Mouse (Mus musculus) CD4-positive helper T cell, adult 2 months (primary cell): ENCODE measurements at regions not wholly inside any gene's neighbourhood (a gene's known extent, or its start where the extent isn't known, plus 50 kb on each side); places are given as distances from the start of the nearest gene placed in this dataset.

Experiments used
- DNase-seq: peaks from one replicate; pipeline ENCODE4 v3.0.0-alpha.2; 2012; ENCODE audit warnings: low read depth, missing footprints, low spot score

DNA sequence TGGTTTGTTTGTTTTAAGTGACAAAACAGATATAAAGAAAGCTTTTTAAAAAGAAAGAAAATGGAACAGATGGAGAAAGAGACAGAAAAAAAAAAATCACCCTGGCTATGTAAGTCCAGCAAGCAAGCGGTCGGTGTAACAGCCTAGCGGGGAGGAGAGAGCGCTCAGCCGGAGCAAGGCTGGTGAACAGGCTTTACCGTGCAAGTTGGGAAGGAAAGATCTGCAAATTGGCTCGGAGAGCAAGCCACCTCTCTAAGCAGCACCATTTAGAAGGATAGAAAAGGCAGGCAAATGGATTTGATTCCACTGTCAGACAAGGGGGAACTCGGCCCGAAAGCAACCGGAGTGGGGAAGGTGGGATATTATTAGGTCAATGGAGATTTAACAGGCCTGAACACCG, 59.9 kb upstream of the Ppp2r5c start:
- DNase-seq = no peak

DNA sequence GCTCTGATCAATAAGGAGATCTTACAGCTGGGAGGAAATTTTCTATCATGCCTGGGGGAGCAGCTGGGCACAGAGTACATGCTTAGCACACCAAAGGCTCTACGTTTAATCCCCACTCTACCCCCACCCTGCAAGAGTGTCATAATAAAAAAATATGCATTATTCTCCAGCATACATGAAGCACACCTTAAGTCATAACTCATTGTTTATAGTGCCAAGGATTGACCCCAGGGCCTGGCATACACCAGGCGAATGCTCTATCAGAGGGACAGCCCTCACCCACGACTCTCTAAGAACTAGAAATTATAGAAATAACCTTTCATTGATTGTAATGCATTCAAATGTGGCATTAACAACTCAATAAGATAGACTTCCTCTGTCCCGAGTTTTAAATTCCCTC, 59.4 kb upstream of the Ppp2r5c start:
- no peak for DNase-seq

DNA sequence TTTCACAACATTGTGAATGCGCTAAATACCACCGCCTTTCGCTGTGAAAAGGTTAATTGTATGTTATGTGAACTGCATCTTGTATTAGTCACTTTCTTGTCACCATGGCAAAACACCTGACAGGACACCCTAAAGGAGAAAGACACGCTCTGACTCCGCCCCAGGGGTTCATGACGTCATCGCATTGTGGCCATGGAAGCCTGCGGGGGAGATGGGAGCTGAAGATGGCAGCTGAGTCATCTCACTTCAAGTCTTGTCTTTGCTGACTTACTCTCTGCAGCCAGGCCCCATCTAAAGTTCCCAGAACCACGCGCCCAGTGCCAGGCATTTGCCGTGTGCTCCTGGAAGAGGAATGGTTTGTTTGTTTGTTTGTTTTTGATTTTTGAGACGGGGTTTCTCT, 57.5 kb upstream of the Ppp2r5c start:
- DNase-seq = peak; percentile 83

DNA sequence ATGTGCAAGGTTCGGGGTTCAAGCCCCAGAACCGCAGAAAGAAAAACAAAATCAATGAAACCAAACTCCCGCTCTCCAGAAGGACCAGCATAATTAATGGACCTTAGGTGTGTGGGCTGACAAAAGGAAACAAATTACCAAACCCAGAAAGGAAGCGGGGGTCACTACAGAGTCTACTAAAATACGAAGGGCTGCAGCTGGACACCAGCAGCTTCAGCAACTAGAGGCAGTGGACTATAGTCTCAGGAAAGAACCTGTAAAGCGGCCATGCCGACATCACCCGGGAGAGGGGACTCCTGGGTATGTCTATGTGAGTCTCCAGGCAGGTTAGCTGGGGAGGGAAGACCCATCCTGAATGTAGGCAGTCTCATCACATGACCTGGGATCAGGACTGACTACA, 55.5 kb upstream of the Ppp2r5c start:
- DNase-seq = no peak

DNA sequence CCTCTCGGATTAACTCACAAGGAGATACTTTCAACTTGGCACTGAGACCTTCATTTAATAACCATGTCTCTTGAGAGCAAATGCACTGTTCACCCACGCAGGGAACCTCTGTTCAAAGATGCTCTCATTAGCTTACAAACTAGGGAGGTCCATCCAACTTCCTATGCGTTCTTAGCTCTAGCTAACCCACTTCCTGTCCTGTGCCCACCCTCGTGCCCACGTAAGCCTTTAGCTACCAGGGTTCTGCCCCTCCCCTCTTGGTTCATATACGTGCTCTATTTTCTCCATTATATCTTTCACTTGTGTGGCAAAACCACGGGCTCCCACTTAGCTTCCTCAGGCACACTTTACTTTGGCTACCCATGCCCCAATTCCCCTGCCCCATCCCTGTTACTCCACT, 53.4 kb upstream of the Ppp2r5c start:
- peak; percentile 42 for DNase-seq
